Mouse (Mus musculus): ENCODE measurements around the gene Zc3h13. TPM values are rescaled to one million over a fixed set of nuclear protein-coding genes. Genes with fewer than 3 reads are reported as not detected.

Gene Zc3h13
- polyA plus RNA-seq, 1 experiment from 2014 or later = 49.2 TPM

- 96% methylated on average over 4 of the region's 4 CpGs for WGBS
- H3K9me3 ChIP-seq = no peaks in the 10 kb centered on the region
- no peak overlapping the region for H3K4me3 ChIP-seq
- no peak overlapping the region for H3K27ac ChIP-seq
- no peaks in the 10 kb centered on the region for H3K4me1 ChIP-seq
- H3K9ac ChIP-seq = no peak overlapping the region
- H3K27me3 ChIP-seq (replicated peaks) = no peaks in the 10 kb centered on the region
- no peak overlapping the region for H3K4me2 ChIP-seq
- ATAC-seq (replicated peaks) = no peak
- H3K36me3 ChIP-seq (replicated peaks) = peaks cover 20% of the 10 kb centered on the region; the same call in 1 of the 2 replicates
Observed at GRCm38 (mm10) chr14:75334321-75334720, 50.1 kb downstream of the Zc3h13 start.

DNA sequence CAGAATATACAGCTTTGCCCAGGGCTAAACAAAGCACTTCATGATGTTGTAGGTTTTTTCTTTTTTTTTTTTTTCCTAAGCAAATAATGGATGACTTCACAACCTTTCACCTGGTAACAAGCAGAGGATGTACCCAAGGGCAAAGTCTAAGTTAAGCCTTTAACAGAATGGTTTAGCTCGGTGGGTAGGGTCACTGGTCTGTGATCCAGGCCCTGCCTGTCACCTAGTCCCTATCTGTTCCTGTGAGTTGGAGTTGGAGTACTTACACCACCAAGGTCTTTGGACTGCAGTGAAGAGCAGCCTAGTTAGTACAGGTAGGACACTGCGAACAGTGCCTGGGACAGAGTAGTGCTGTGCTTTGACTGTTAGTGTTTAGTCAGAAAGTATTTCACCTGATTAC lies 53.7 kb downstream of the Zc3h13 start:
- Histone ChIP-seq H3K4me3 (no peak overlapping the region), H3K27ac (no peak overlapping the region), H3K36me3 (replicated peaks) (peaks cover 7% of the 10 kb centered on the region; the same call in 1 of the 2 replicates), H3K27me3 (replicated peaks) (no peaks in the 10 kb centered on the region), H3K4me2 (no peak overlapping the region), H3K9ac (no peak overlapping the region), H3K9me3 (no peaks in the 10 kb centered on the region), H3K4me1 (no peaks in the 10 kb centered on the region)
- ATAC-seq (replicated peaks) = no peak
- WGBS = 98% methylated on average over 2 of the region's 2 CpGs

GRCm38 (mm10) chr14:75346041-75346440 lies 61.9 kb downstream of the Zc3h13 start:
- H3K9me3 ChIP-seq = no peaks in the 10 kb centered on the region
- 92% methylated on average over 5 of the region's 5 CpGs for WGBS
- no peaks in the 10 kb centered on the region for H3K27me3 ChIP-seq (replicated peaks)
- ATAC-seq (replicated peaks) = no peak
- H3K4me2 ChIP-seq = no peak overlapping the region
- H3K4me3 ChIP-seq = no peak overlapping the region
- H3K27ac ChIP-seq = no peak overlapping the region
- H3K4me1 ChIP-seq = no peaks in the 10 kb centered on the region
- H3K9ac ChIP-seq = no peak overlapping the region
- peaks cover 15% of the 10 kb centered on the region; the same call in 1 of the 2 replicates for H3K36me3 ChIP-seq (replicated peaks)

GRCm38 (mm10) chr14:75351626-75352025 lies 67.5 kb downstream of the Zc3h13 start:
- H3K9me3 ChIP-seq = no peaks in the 10 kb centered on the region
- no peaks in the 10 kb centered on the region for H3K36me3 ChIP-seq (replicated peaks)
- no peak overlapping the region for H3K4me2 ChIP-seq
- no peak overlapping the region for H3K27ac ChIP-seq
- WGBS = 45% methylated on average over 4 of the region's 4 CpGs
- no peak overlapping the region for H3K9ac ChIP-seq
- no peaks in the 10 kb centered on the region for H3K27me3 ChIP-seq (replicated peaks)
- H3K4me1 ChIP-seq = no peaks in the 10 kb centered on the region
- ATAC-seq (replicated peaks) = no peak
- H3K4me3 ChIP-seq = no peak overlapping the region

DNA sequence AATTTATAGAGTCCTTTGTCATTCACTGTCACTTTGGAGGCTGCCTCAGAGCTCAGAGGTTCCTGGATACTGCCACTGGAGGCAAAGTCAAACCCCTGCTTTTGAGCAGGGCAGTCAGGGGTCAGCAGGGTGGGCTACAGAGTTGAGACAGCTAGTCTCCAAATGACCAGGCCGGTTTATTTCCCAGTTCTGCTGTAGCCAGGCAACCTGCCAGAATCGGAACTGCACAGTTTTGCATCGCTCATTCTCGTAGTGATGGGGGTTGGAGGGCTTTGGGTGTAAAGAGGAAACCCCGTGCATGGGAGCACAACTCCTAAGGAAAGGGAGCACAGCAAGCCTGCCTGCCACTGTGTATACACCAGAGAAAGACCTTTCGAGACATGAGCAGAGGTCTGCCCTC lies 79.1 kb downstream of the Zc3h13 start:
- Histone ChIP-seq H3K9me3 (no peaks in the 10 kb centered on the region), H3K4me3 (no peak overlapping the region), H3K4me2 (no peak overlapping the region), H3K4me1 (no peaks in the 10 kb centered on the region), H3K27ac (no peak overlapping the region), H3K27me3 (replicated peaks) (no peaks in the 10 kb centered on the region), H3K9ac (no peak overlapping the region), H3K36me3 (replicated peaks) (no peaks in the 10 kb centered on the region)
- 60% methylated on average over 6 of the region's 6 CpGs for WGBS
- no peak for ATAC-seq (replicated peaks)

GRCm38 (mm10) chr14:75365301-75366035 lies 81.3 kb downstream of the Zc3h13 start:
- no peak overlapping the region for H3K4me3 ChIP-seq
- no peak overlapping the region for H3K27ac ChIP-seq
- H3K4me2 ChIP-seq = no peak overlapping the region
- no peaks in the 10 kb centered on the region for H3K27me3 ChIP-seq (replicated peaks)
- no peaks in the 10 kb centered on the region for H3K9me3 ChIP-seq
- WGBS = 88% methylated on average over 9 of the region's 9 CpGs
- no peak overlapping the region for H3K9ac ChIP-seq
- H3K4me1 ChIP-seq = no peaks in the 10 kb centered on the region
- ATAC-seq (replicated peaks) = no peak
- H3K36me3 ChIP-seq (replicated peaks) = no peaks in the 10 kb centered on the region

DNA sequence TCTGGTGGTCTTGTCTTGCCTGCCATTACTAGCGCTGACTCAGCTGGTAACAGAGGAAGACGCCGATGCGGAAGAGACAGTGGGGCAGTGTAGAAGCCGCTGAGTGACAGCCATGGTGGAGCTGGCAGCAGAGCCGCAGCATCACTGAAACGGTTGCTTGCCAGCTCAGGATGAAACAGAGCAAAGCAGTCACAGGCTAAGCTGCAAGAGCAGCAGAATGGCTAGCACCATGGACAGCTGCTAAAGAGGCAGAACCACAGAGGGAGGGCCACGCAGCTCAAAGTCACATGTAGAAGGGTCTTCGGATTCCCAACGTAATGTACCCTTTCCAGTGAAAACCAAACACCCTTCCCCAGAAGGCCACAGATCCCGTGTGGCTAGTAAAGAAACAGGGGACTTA lies 82.6 kb downstream of the Zc3h13 start:
- H3K4me2 ChIP-seq = no peak overlapping the region
- 40% methylated on average over 11 of the region's 11 CpGs for WGBS
- no peak overlapping the region for H3K9ac ChIP-seq
- no peaks in the 10 kb centered on the region for H3K4me1 ChIP-seq
- no peaks in the 10 kb centered on the region for H3K9me3 ChIP-seq
- no peak overlapping the region for H3K27ac ChIP-seq
- H3K27me3 ChIP-seq (replicated peaks) = no peaks in the 10 kb centered on the region
- no peak for ATAC-seq (replicated peaks)
- no peak overlapping the region for H3K4me3 ChIP-seq
- no peaks in the 10 kb centered on the region for H3K36me3 ChIP-seq (replicated peaks)

DNA sequence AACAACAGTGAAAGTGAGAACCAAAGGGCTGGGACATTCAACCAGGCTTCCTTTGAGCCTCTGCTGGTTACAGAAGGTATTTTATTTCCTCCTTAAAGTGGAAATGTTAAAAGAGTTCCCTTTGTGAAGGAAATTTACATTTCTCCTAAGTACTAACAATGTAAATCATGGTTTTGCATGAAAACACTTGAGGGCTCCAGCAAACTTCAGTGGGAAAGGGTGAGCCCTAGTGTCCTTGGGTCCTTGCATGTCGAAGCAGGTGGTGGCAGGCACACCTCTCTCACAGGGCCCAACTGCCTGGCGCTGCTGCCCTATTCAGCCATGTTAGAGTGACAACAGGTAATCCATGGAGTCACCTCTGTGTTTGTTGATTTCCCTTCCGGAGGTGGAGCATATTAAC lies 83.3 kb downstream of the Zc3h13 start:
- ATAC-seq (replicated peaks) = no peak

DNA sequence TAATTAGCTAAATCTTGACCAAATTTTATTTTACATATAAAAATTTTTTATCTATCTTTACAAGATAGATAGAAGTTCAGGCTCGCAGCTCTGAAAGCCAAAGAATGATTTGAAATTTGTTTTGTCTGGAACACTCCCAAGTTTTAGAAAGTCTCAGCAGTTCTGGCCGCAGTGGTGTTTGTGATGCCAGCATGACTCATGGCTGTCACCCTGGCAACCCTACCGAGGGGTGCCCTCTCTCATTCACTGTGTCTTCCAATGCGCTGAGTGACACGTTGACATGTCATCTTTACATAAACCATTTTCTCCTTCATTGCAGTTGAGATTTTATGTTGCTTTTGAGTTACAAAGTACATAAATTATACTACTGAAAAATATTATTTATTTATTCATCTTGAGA lies 85.7 kb downstream of the Zc3h13 start:
- 42% methylated on average over 5 of the region's 5 CpGs for WGBS
- Histone ChIP-seq H3K27me3 (replicated peaks) (no peaks in the 10 kb centered on the region), H3K27ac (no peak overlapping the region), H3K4me2 (no peak overlapping the region), H3K36me3 (replicated peaks) (no peaks in the 10 kb centered on the region), H3K4me1 (no peaks in the 10 kb centered on the region), H3K4me3 (no peak overlapping the region), H3K9ac (no peak overlapping the region), H3K9me3 (no peaks in the 10 kb centered on the region)
- ATAC-seq (replicated peaks) = no peak

More for the DNA sequence above, 83.3 kb downstream of the Zc3h13 start:
- Histone ChIP-seq H3K27me3 (replicated peaks) (no peaks in the 10 kb centered on the region), H3K4me3 (no peak overlapping the region), H3K4me1 (no peaks in the 10 kb centered on the region), H3K4me2 (no peak overlapping the region), H3K9me3 (no peaks in the 10 kb centered on the region), H3K36me3 (replicated peaks) (no peaks in the 10 kb centered on the region), H3K9ac (no peak overlapping the region), H3K27ac (no peak overlapping the region)
- WGBS = 49% methylated on average over 3 of the region's 3 CpGs

- Histone ChIP-seq H3K4me3 (no peak overlapping the region), H3K36me3 (replicated peaks) (no peaks in the 10 kb centered on the region), H3K27me3 (replicated peaks) (no peaks in the 10 kb centered on the region), H3K27ac (no peak overlapping the region), H3K4me2 (no peak overlapping the region), H3K9ac (no peak overlapping the region), H3K9me3 (no peaks in the 10 kb centered on the region), H3K4me1 (peaks cover 7% of the 10 kb centered on the region)
- ATAC-seq (replicated peaks) = no peak
- 66% methylated on average over 11 of the region's 11 CpGs for WGBS
Observed at GRCm38 (mm10) chr14:75375006-75375598, 90.9 kb downstream of the Zc3h13 start.

DNA sequence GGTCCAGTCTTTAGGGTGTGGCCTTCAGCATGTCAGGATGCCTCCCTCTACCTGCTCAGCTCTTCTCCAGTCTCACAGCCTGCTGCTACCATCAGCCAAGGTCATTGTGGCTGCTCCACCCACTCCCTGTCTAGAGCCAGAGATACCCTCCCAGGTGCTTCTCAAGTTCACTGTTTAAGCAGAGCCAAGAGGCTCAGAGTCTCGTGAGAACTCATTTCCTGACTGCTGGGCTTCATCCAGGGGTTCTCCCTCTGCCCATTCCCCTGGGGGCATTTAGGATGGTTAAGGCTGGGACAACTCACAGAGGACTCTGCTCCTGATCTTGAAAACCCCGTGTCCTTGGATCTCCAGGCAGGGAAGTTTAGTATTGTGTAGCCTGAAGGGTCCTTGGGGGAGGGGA lies 92.1 kb downstream of the Zc3h13 start:
- no peaks in the 10 kb centered on the region for H3K9me3 ChIP-seq
- no peaks in the 10 kb centered on the region for H3K27me3 ChIP-seq (replicated peaks)
- H3K36me3 ChIP-seq (replicated peaks) = no peaks in the 10 kb centered on the region
- no peak overlapping the region for H3K4me3 ChIP-seq
- 0 out of 2 replicates have a peak, but pooled peaks have one; percentile 24 for ATAC-seq (replicated peaks)
- no peak overlapping the region for H3K9ac ChIP-seq
- WGBS = 61% methylated on average over 2 of the region's 2 CpGs
- no peak overlapping the region for H3K4me2 ChIP-seq
- H3K4me1 ChIP-seq = peaks cover 7% of the 10 kb centered on the region
- no peak overlapping the region for H3K27ac ChIP-seq

DNA sequence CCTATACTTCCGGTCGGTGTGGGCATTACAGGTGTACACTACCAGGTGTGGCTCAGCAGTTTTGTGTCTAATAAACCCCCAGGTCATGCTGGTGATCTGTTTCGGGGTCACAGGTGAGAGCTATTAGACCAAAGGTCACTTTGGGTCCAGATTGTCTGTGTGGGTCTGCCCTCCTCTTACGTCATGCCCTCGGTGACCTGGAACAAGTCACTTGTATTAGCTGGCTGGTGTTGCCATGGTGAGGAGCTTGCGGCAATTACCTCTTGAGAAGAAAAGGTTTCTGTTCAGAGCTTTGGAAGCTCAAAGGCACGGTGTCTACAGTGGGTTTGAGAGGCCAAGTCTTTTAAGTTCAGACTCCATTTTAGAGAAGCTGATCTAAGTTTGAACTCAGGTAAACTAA lies 93.4 kb downstream of the Zc3h13 start:
- Histone ChIP-seq H3K27me3 (replicated peaks) (no peaks in the 10 kb centered on the region), H3K27ac (no peak overlapping the region), H3K9ac (no peak overlapping the region), H3K9me3 (no peaks in the 10 kb centered on the region), H3K4me3 (no peak overlapping the region), H3K4me1 (peaks cover 7% of the 10 kb centered on the region), H3K36me3 (replicated peaks) (no peaks in the 10 kb centered on the region), H3K4me2 (no peak overlapping the region)
- 46% methylated on average over 7 of the region's 7 CpGs for WGBS
- ATAC-seq (replicated peaks) = 0 out of 2 replicates have a peak, but pooled peaks have one; percentile 61
